Mouse (Mus musculus) layer of hippocampus, adult 8-10 months (tissue): ENCODE results near the gene Hsd17b3. TPM values are rescaled to one million over a fixed set of nuclear protein-coding genes. Genes with fewer than 3 reads are reported as not detected.
"Not testable (repeated sequence)": the region's sequence is repeated elsewhere in the genome, so short reads cannot be mapped to it uniquely, and the experiment has no call there.

Source experiments
- DNase-seq, 2 experiments: peaks; one replicate each; pipeline ENCODE4 v3.0.0; 2022; ENCODE audit warnings: low spot score in 2 of 2
- total RNA-seq, 4 experiments: library from RNA; stranded (reverse); gene quantifications; 2 replicates each; pipeline ENCODE4 v1.2.4; 2022

Gene Hsd17b3
- total RNA-seq, 4 experiments from 2014 or later, result not detected

GRCm38 (mm10) chr13:64083331-64083730 lies 5.7 kb downstream of the Hsd17b3 start:
- no peak for DNase-seq

GRCm38 (mm10) chr13:64081012-64081919 lies 7.8 kb downstream of the Hsd17b3 start:
- no peak for DNase-seq

GRCm38 (mm10) chr13:64077591-64077990 lies 11.4 kb downstream of the Hsd17b3 start:
- no peak for DNase-seq

GRCm38 (mm10) chr13:64076074-64076473 lies 13.0 kb downstream of the Hsd17b3 start:
- no peak for DNase-seq

- DNase-seq, result no peak
These were observed 22.4 kb downstream of the Hsd17b3 start for GRCm38 (mm10) chr13:64066653-64067052.

GRCm38 (mm10) chr13:64064276-64064675 lies 24.8 kb downstream of the Hsd17b3 start:
- DNase-seq, result no peak

- no peak for DNase-seq
These were observed 28.0 kb downstream of the Hsd17b3 start for GRCm38 (mm10) chr13:64060935-64061506.

GRCm38 (mm10) chr13:64053959-64054358 lies 35.1 kb downstream of the Hsd17b3 start:
- DNase-seq, result no peak

GRCm38 (mm10) chr13:64052281-64052680 lies 36.7 kb downstream of the Hsd17b3 start:
- not testable (repeated sequence) for DNase-seq

GRCm38 (mm10) chr13:64050895-64051294 lies 38.1 kb downstream of the Hsd17b3 start:
- DNase-seq, result no peak

- no peak for DNase-seq
These were observed 39.5 kb downstream of the Hsd17b3 start for GRCm38 (mm10) chr13:64049535-64049934.

- DNase-seq, result no peak
These were observed 40.6 kb downstream of the Hsd17b3 start for GRCm38 (mm10) chr13:64048467-64048866.

GRCm38 (mm10) chr13:64039976-64040375 lies 49.1 kb downstream of the Hsd17b3 start:
- no peak for DNase-seq

GRCm38 (mm10) chr13:64038114-64038513 lies 50.9 kb downstream of the Hsd17b3 start:
- no peak for DNase-seq

- DNase-seq, result peak in 1 of 2 experiments; percentile 57
These were observed 52.7 kb downstream of the Hsd17b3 start for GRCm38 (mm10) chr13:64036079-64037011.

GRCm38 (mm10) chr13:64035036-64035435 lies 54.0 kb downstream of the Hsd17b3 start:
- DNase-seq, result no peak

GRCm38 (mm10) chr13:64033921-64034320 lies 55.1 kb downstream of the Hsd17b3 start:
- DNase-seq, result no peak

- no peak for DNase-seq
These were observed 55.8 kb downstream of the Hsd17b3 start for GRCm38 (mm10) chr13:64033181-64033580.

- no peak for DNase-seq
These were observed 57.8 kb downstream of the Hsd17b3 start for GRCm38 (mm10) chr13:64031254-64031653.

- DNase-seq, result no peak
These were observed 58.2 kb downstream of the Hsd17b3 start for GRCm38 (mm10) chr13:64030792-64031191.

- no peak for DNase-seq
These were observed 64.2 kb downstream of the Hsd17b3 start for GRCm38 (mm10) chr13:64024803-64025202.
